Mouse (Mus musculus) heart, postnatal 0 days (tissue): ENCODE results near the gene Gprasp1.
"Not testable (repeated sequence)": the region's sequence is repeated elsewhere in the genome, so short reads cannot be mapped to it uniquely, and the experiment has no call there.

Experiments
- CTCF ChIP-seq: IDR thresholded peaks from 2 replicates; pipeline ENCODE4 v1.5.1; 2016; ENCODE audit warnings: antibody characterized with exemption, control low read depth, low read depth
- EP300 ChIP-seq: IDR thresholded peaks from 2 replicates; pipeline ENCODE4 v1.6.1; 2016; ENCODE audit warnings: antibody characterized with exemption, low read depth

DNA sequence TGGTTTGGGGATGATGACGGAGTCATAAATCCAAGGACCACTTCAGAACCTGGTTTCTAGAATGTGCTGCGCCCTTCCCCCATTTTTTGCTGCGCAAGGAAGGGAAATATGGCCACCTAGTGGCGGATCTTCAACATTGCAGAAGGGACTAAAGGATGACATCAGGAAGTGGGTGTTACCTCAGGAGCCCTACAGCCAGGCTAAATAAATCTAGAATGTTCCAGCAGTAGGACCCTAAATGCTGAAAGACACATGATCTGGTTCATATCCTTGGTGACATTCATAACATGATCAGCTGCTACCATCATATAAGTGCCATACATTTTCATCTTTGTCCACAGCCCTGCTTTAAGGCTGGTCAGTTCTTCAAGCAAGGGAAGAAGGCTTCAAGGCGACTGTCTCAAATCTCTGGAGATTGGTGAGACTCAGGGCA, 54.7 kb downstream of the Gprasp1 start, which contains the start of gene Bhlhb9:
- not testable (repeated sequence) for TF ChIP-seq EP300
- peak; percentile 71 for TF ChIP-seq CTCF
